Mouse (Mus musculus) hindbrain, postnatal 0 days (tissue): ENCODE measurements around the gene Tmem102. TPM values are rescaled to one million over a fixed set of nuclear protein-coding genes. Genes with fewer than 3 reads are reported as not detected.
A peak's percentile ranks its signal among the peaks of the same experiment; 100 is the strongest.

Source experiments
- ATAC-seq: fragments of 200-750 bp; cut with Nextera tagmentation; 2 replicates; pipeline ENCODE4 v1.8.0; 2017; ENCODE audit warnings: mild to moderate bottlenecking, moderate TSS enrichment, moderate library complexity
- DNase-seq: peaks from one replicate; pipeline ENCODE4 v3.0.0-alpha.2; 2015; ENCODE audit warnings: low spot score
- H3K27ac ChIP-seq: fragments of 300-500 bp; sonication (generic); 2 replicates; pipeline ENCODE4 v1.5.1; 2014; ENCODE audit warnings: mild to moderate bottlenecking
- H3K27me3 ChIP-seq: fragments of 300-500 bp; sonication (generic); 2 replicates; pipeline ENCODE4 v1.6.1; 2014; ENCODE audit warnings: low read length, mixed read lengths; ENCODE audit not compliant: insufficient read depth
- H3K36me3 ChIP-seq: fragments of 300-500 bp; sonication (generic); 2 replicates; pipeline ENCODE4 v1.6.1; 2014; ENCODE audit warnings: low read length, mixed read lengths; ENCODE audit not compliant: insufficient read depth
- H3K4me1 ChIP-seq: fragments of 300-500 bp; sonication (generic); 2 replicates; pipeline ENCODE4 v1.6.1; 2014; ENCODE audit warnings: antibody characterized with exemption, low read length, mixed read lengths; ENCODE audit not compliant: insufficient read depth
- H3K4me2 ChIP-seq: fragments of 300-500 bp; sonication (generic); 2 replicates; pipeline ENCODE4 v1.6.1; 2014; ENCODE audit warnings: low read depth, mild to moderate bottlenecking, low read length, moderate library complexity, mixed read lengths
- H3K4me3 ChIP-seq: fragments of 300-500 bp; sonication (generic); 2 replicates; pipeline ENCODE4 v1.5.1; 2014; ENCODE audit warnings: low read length
- H3K9ac ChIP-seq: fragments of 300-500 bp; sonication (generic); replicated peaks from 2 replicates; pipeline ENCODE4 v1.6.1; 2014; ENCODE audit warnings: mild to moderate bottlenecking, low read length, moderate library complexity, mixed read lengths
- H3K9me3 ChIP-seq: fragments of 300-500 bp; sonication (generic); 2 replicates; pipeline ENCODE4 v1.6.1; 2016; ENCODE audit warnings: low read length, mixed read lengths
- CTCF ChIP-seq: IDR thresholded peaks from 2 replicates; pipeline ENCODE4 v1.5.1; 2016; ENCODE audit warnings: antibody characterized with exemption, control low read depth, low read depth
- WGBS: fragments of 180-500 bp; shearing (Covaris S2); extraction: QIAGEN DNeasy Blood & Tissue Kit; methylation state at CpG from one replicate; pipeline ENCODE4 v1.1.7; 2014; 5-methylcytosine and 5-hydroxymethylcytosine counted together
- polyA plus RNA-seq: library from polyadenylated mRNA; unstranded; fragments of >200 nt; fragmentation: Nextera tagmentation; extraction: Ambion mirVana; gene quantifications from 2 replicates; pipeline ENCODE4 v1.2.1, GENCODE M21; 2015
- total RNA-seq: library from RNA; depleted of rRNA; stranded (reverse); fragments of >200 nt; gene quantifications from 2 replicates; pipeline ENCODE4 v1.2.3, GENCODE M21; 2014

The Tmem102 gene
- total and polyA plus RNA-seq, 2 experiments from 2014 or later = 0.16 to 1.5 TPM

GRCm38 (mm10) chr11:69807641-69808040, 2.2 kb upstream of the Tmem102 start:
- no peak for TF ChIP-seq CTCF
- ATAC-seq (no peak), DNase-seq (no peak)
- H3K9me3 ChIP-seq = no peaks in the 10 kb centered on the region
- 82% methylated on average over 2 of the region's 2 CpGs for WGBS
- H3K4me1 ChIP-seq = peaks cover 15% of the 10 kb centered on the region
- H3K4me2 ChIP-seq = no peak overlapping the region
- no peaks in the 10 kb centered on the region for H3K36me3 ChIP-seq
- H3K9ac ChIP-seq = no peak overlapping the region
- no peak overlapping the region for H3K4me3 ChIP-seq
- H3K27ac ChIP-seq = no peak overlapping the region
- peaks cover 20% of the 10 kb centered on the region for H3K27me3 ChIP-seq

GRCm38 (mm10) chr11:69806378-69806777, 954 bp upstream of the Tmem102 start:
- H3K36me3 ChIP-seq = no peaks in the 10 kb centered on the region
- WGBS = 76% methylated on average over 4 of the region's 4 CpGs
- H3K27me3 ChIP-seq = peaks cover 20% of the 10 kb centered on the region
- H3K27ac ChIP-seq = no peak overlapping the region
- H3K9ac ChIP-seq = no peak overlapping the region
- ATAC-seq = no peak
- H3K4me1 ChIP-seq = peaks cover 18% of the 10 kb centered on the region
- no peak overlapping the region for H3K4me2 ChIP-seq
- TF ChIP-seq CTCF = peak; percentile 38
- H3K9me3 ChIP-seq = no peaks in the 10 kb centered on the region
- H3K4me3 ChIP-seq = no peak overlapping the region
- no peak for DNase-seq

DNA sequence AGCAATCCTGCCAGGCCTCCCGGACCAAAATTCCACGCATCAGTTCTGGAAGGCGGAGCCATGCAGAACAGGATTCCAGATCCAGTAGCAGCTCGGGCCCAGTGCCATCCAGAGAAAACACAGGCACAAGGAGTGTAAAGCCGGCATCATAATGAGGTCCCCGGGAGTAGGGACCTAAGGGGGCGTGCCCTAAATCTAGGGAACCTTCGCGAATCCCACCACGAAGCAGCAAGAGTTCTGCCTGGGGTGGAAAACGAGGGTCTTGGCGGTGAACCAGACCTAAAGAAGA, 828 bp downstream of the Tmem102 start:
- no peak for ATAC-seq
- peaks cover 25% of the 10 kb centered on the region for H3K4me1 ChIP-seq
- H3K4me3 ChIP-seq = 0 out of 2 replicates have a peak overlapping the region, but pooled peaks have one; percentile 2
- peaks cover 20% of the 10 kb centered on the region for H3K27me3 ChIP-seq
- H3K9ac ChIP-seq = peak overlapping the region; percentile 9; the same call in 1 of the 2 replicates
- H3K9me3 ChIP-seq = no peaks in the 10 kb centered on the region
- H3K36me3 ChIP-seq = no peaks in the 10 kb centered on the region
- peak overlapping the region; percentile 95 for H3K4me2 ChIP-seq
- no peak overlapping the region for H3K27ac ChIP-seq
- no peak for DNase-seq
- TF ChIP-seq CTCF = no peak
- WGBS = 8% methylated on average over 12 of the region's 12 CpGs

DNA sequence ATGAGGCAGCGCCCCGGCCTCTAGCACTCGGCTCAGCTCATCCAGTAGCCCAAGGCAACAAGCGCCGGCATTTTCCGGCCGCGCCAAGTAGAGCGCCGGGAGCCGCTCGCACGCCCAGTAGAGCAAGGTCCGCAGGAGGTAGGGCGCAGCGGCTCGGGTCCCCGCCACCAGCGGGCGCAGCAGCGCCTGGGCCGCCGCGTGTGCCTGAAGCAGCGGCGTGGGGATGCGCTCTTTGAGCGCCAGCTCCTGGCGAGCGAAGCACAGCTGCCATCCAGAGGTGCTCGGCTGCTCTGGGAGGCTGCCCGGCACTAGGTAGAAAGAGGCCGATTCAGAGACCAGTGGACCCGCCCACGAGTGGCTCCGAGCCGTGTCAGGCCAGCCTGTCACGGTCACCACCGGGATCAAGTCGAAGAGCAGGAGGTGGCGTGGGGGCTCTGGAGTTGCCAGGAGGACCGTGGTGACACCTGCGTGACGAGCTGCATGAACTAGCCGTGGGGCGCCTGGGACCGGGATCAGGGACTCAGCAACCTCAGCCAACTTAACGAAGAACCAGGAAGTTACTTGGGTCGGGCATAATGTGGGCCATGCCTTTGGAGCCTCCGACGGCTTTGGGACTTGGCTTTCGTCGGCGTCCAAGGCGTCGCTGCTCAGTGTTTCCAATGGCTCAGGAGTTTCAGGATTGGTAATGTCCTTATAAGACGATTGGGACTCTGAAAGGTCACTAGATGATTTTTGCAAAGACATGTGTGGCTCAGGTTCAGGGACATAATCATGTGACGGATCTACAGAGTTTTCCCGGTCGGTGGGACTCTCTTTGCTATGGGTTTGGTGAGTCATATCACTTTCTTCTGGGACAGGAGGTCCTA, 1.4 kb downstream of the Tmem102 start:
- peak overlapping the region; percentile 60 for H3K4me3 ChIP-seq
- H3K27ac ChIP-seq = peak overlapping the region; percentile 92; the same call in 1 of the 2 replicates
- peak; percentile 48 for TF ChIP-seq CTCF
- peak; percentile 22; the same call in 1 of the 2 replicates for ATAC-seq
- peak overlapping the region; percentile 71 for H3K9ac ChIP-seq
- peaks cover 31% of the 10 kb centered on the region for H3K4me1 ChIP-seq
- no peaks in the 10 kb centered on the region for H3K36me3 ChIP-seq
- DNase-seq = peak; percentile 85
- peaks cover 20% of the 10 kb centered on the region for H3K27me3 ChIP-seq
- H3K9me3 ChIP-seq = no peaks in the 10 kb centered on the region
- WGBS = 2% methylated on average over 60 of the region's 60 CpGs
- H3K4me2 ChIP-seq = peak overlapping the region; percentile 95

GRCm38 (mm10) chr11:69803328-69803727, 2.1 kb downstream of the Tmem102 start:
- no peaks in the 10 kb centered on the region for H3K9me3 ChIP-seq
- H3K27ac ChIP-seq = peak overlapping the region; percentile 92
- TF ChIP-seq CTCF = no peak
- WGBS = 1% methylated on average over 12 of the region's 12 CpGs
- H3K27me3 ChIP-seq = peaks cover 20% of the 10 kb centered on the region
- H3K4me1 ChIP-seq = peaks cover 33% of the 10 kb centered on the region
- H3K36me3 ChIP-seq = no peaks in the 10 kb centered on the region
- H3K9ac ChIP-seq = peak overlapping the region; percentile 71
- no peak for ATAC-seq
- H3K4me2 ChIP-seq = peak overlapping the region; percentile 95
- peak overlapping the region; percentile 60 for H3K4me3 ChIP-seq
- DNase-seq = no peak

DNA sequence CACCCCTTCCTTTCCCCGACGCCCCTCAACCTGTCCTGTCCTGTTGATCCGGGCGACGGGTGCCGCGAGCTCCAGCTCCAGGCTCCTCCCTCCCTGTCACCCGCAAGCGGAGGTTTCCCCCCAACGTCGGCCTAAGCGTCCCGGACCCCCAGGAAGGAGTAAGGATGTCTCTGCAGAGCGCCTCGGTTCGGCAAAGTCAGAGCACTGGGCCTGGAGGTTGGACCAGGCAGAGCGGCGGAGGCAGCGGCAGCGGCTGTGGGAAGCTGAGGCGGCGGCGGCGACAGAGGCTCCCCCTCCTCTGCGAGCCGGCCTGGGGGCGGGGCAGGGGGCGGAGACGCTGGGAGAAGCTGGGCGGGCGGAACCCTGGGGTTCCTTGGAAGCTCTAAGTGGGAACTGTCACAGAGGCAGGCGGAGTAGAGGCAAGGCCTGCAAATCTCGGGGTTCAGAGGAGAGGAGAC, 2.7 kb downstream of the Tmem102 start:
- ATAC-seq = peak; percentile 13; the same call in 1 of the 2 replicates
- peaks cover 33% of the 10 kb centered on the region for H3K4me1 ChIP-seq
- H3K9ac ChIP-seq = peak overlapping the region; percentile 71
- peak overlapping the region; percentile 92 for H3K27ac ChIP-seq
- H3K27me3 ChIP-seq = peaks cover 20% of the 10 kb centered on the region
- under 1% methylated on average over 33 of the region's 33 CpGs for WGBS
- DNase-seq = peak; percentile 87
- peak overlapping the region; percentile 95 for H3K4me2 ChIP-seq
- H3K36me3 ChIP-seq = no peaks in the 10 kb centered on the region
- H3K4me3 ChIP-seq = peak overlapping the region; percentile 60
- H3K9me3 ChIP-seq = no peaks in the 10 kb centered on the region
- no peak for TF ChIP-seq CTCF
